Mouse (Mus musculus) activated CD4-positive, CD25-positive, alpha-beta regulatory T cell, adult 4 months (primary cell): ENCODE results near the gene Zfp184. TPM values are rescaled to one million over a fixed set of nuclear protein-coding genes. Genes with fewer than 3 reads are reported as not detected.
A peak's percentile ranks its signal among the peaks of the same experiment; 100 is the strongest.

Source experiments
- ATAC-seq: one replicate; pipeline ENCODE4 v1.8.0; 2017
- polyA plus RNA-seq, 2 experiments: library from polyadenylated mRNA; unstranded; fragments of 100-300 nt; shearing (Covaris generic); gene quantifications; one replicate each; pipeline ENCODE4 v1.2.1; 2017

Zfp184 gene
- polyA plus RNA-seq, 2 experiments from 2014 or later, result not detected

DNA sequence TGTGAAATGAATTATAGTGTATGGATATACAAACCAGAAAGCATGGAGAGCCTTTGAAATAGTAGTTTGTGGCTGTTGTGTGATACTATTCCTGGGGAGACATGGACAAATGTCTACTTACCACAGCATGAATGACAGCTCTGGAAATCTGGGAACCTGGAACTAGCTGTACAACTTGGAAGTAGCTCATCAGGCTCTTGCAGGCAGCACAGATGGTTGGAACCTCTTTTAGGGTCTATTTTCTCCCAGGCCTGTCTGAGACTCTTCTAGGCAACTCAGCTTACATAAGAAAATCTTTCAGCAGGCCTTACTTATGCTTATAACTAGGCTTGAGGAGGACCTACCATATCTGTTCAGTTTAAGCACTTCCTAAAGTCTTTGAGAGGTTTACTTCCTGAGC, 21.5 kb upstream of the Zfp184 start:
- no peak for ATAC-seq

DNA sequence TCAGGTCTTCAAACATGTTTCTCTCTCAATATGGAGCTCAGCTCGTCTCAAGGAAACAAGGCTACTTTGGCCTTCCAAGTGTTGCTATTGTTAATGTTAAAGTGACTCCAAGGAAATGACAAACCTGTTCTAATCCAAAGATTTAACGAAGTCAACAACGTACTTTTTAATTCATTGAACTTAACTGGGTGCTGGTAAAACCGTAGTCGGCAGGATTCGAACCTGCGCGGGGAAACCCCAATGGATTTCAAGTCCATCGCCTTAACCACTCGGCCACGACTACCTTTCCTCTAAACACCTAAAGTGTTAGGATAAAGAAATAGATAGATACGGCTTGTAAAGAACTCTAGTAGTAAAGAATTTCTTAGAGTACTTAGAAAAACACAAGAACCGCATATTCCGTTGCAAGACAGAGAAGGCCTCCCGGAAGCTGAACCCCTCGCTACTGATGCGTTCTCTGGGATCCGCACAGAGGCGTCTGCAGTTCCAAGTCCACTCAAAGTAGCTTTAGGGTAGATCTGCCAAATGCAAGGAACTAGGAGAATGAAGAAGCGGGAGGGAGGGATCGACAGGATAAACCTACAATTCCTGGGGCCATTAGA, 20.1 kb upstream of the Zfp184 start:
- ATAC-seq, result no peak

DNA sequence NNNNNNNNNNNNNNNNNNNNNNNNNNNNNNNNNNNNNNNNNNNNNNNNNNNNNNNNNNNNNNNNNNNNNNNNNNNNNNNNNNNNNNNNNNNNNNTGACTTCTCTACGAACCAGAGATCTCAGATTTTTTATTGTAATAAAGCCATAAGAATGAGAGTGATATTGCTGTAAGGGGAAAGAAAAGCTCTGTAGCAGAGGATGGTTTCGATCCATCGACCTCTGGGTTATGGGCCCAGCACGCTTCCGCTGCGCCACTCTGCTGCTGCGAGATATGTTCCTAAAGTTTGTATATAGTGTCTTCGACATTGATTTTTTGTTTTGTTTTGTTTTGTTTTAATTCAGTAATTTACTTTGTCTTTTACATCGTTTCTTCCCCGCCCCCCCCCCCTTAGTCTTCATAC, 13.9 kb upstream of the Zfp184 start:
- ATAC-seq, result no peak

DNA sequence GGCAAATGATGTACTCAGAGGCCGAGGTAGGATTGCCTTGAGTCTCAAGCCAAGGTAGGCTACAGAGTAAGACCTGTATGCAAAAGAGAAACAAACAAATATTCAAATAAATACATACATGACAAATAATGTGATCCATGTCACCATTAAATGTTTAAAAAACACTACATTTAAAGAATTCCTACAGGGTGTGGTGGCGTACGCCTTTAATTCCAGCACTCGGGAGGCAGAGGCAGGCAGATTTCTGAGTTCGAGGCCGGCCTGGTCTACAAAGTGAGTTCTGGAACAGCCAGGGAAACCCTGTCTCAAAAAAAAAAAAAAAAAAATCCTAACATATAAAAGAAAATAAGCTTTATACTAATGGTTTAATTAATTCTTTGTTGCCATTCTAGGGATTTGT, 13.2 kb upstream of the Zfp184 start:
- ATAC-seq, result no peak

GRCm38 (mm10) chr13:21933626-21934548, 11.0 kb upstream of the Zfp184 start:
- ATAC-seq, result no peak

DNA sequence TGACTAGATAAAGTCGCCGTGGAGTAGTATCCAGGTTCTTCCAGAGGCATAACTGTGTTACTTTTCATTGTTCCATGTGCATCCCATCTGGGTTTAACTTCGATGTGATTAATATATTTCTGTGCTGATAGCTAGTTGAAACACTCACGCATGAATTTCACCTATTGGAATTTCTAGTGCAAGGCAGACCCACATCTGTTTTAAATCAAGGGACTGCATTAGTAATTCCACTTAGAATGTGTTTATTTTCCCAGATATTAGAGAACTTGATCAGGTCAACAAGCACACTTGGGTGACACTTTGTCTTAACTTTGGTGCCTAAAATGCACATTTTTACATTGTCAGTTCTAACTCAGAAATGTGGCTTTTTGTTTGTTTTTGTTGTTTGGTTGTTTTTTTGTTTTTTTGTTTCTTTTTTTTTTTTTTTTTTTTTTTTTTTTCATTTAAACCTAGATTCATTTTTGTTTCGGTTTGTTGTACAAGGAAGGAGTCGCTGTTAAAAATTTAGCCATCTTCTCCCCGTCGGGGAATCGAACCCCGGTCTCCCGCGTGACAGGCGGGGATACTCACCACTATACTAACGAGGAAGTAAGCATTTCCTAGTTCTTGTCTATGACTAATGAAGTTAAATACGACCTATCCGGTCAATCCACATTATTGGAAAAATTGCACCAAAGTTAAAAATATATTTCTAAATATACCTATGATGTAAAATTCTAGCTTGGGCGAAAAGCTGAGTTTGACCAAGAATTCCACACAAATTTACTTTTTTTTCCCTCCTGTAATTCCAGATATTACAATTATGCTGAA, 9.7 kb upstream of the Zfp184 start:
- ATAC-seq, result no peak

DNA sequence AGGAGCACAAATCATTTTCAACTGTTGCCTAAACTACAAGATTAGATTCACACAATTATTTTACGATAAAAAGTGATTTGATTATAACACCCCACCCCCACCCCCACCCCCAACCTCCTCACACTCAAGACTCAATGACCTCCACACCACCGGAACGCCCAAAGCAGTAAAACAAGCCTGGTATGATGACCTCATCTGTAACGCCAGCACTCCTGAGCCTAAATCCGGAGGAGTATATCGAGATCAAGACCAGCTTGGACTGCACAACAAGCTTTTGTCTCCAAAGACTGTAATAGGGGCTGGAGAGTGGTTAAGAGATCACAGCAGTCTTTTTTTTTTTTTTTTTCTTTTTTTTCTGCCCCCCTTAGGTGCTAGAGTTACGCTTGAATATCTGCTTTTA, 9.1 kb upstream of the Zfp184 start:
- no peak for ATAC-seq

DNA sequence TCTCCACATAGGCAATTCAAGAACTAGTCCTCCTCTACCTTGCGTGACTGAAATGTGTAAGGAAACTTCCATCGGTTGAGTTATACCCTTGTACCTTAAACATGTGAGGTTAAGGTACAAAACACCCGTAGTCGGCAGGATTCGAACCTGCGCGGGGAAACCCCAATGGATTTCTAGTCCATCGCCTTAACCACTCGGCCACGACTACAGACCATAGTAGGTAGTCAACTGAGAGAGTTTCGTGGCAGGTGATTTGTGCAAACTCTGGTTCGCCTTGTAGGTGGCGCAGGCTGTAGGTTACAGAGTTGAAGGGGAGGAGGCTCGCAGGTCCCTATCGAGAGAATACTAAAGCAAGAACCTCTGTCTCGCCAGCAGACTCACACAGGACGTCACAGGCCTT, 7.9 kb upstream of the Zfp184 start:
- ATAC-seq, result no peak

DNA sequence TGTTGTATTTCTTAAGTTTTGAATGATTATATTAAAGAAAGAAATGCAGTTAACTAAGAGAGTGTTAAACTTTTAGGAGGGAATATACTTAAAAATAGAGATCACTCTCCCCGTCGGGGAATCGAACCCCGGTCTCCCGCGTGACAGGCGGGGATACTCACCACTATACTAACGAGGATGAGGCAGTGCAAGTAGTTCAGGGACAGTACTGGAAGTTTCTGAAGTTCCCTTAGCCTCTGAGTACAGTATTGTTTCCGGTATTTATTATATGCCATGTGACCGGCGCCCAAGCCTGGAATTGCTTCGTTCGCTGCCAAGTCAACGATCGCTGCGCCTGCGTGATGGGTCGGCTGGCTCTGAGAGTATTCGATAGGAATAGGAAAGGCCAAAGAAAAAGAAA, 4.7 kb upstream of the Zfp184 start:
- peak; percentile 72 for ATAC-seq

GRCm38 (mm10) chr13:21940811-21941321, 4.0 kb upstream of the Zfp184 start:
- ATAC-seq, result peak; percentile 41

DNA sequence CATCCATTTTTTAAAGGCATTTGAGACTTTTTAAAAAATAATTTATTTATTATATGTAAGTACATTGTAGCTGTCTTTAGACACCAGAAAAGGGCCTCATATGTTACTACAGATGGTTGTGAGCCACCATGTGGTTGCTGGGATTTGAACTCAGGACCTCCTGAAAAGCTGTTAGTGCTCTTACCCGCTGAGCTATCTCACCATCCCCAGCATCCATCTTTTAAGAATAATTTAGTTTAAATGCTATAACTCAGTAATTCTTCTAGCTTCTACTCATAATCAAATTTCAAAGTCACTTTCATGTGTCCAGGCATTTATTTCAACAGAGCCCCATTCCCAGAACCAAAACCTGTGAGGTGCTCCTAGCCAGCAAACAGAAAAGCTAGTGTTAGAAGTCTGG, 1.2 kb upstream of the Zfp184 start:
- no peak for ATAC-seq

DNA sequence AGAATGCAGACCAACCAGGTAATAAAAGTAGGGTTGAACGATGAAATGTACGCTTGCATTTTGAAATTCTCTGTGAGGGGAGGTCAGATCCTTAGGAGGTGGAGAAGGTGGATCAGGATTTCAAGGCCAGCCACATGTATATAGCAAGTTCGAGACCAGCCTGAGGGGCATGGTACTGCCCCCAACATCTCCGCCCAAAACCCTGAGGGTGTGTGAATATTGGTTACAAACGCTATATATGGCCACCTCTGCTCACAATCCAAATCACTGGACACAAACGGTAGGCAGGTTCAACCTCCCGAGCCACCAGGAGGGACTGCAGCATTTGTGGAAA, 335 bp upstream of the Zfp184 start:
- no peak for ATAC-seq

GRCm38 (mm10) chr13:21969269-21969668, 24.4 kb downstream of the Zfp184 start:
- ATAC-seq, result no peak

GRCm38 (mm10) chr13:21969816-21970215, 24.9 kb downstream of the Zfp184 start:
- ATAC-seq, result no peak

DNA sequence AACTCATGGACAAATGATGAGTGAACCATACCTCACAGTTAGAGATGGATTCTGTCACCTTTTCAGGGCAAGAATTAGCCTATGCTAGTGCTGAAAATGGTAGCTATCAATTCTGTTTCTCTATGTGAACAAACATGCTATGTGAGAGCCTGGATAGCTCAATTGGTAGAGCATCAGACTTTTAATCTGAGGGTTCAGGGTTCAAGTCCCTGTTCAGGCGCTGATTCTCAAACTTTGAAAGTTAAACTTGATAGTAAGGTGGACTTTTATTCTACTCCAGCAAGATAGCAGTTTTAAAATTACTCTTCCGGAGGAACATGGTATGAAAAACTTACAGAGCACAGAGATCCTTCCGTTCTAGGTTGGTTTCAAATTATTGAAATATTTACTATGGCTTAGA, 26.7 kb downstream of the Zfp184 start:
- ATAC-seq, result no peak

DNA sequence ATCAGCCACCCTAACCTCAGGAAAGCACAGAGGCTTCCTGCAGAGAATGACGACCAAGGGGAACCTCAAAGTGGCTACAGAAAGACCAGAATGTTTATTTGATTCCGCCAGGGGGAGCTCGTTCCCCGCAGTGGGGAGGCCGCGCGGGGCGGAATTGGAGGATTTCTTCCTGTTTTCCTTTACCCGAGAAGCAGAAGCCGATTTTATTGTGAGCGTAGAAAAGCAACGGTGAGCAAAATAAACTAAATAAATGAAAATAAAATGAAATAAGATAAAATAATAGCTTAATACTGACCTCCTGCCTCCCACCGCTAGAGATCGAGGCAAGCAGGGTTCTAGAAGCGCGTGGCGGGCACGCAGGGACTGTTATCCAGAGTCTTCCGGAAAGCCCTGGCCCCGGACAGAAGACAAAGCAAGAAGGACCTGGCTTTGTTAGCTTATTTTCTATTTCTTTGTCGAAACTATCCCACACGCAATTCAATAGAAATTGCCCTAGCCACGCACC, 29.4 kb downstream of the Zfp184 start:
- ATAC-seq, result peak; percentile 57

DNA sequence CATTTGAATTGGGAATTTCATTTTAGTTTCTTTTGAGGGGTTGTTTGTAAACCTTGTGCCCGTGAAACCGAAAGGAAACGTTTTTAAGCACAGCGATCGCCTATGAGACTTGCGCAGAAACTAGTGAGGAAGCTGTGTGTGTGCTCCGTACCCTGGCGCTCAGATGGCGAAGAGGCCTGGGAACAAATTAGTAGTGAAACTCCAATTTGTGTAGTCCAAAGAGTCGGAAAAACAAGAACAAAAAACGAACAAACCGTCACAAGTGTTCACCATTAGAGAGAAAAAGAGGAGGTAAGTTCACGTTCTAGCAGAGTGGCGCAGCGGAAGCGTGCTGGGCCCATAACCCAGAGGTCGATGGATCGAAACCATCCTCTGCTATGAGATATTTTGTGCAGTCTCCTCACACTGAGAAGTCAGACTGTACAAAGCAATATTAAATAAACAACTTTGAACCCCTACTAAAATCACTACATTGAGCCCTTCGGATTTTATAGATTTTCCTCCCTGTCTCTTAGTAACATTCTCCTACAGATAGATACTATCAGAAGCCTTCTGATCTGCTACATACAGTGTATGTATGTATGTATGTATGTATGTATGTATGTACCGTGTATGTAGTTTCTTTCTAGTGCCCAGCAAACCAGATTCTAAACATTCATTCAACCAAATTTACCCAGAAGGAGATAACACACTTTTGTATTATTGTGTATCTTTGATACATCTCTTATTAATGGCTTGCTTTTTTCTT, 30.0 kb downstream of the Zfp184 start:
- peak; percentile 87 for ATAC-seq

- ATAC-seq, result no peak
These were observed 36.3 kb downstream of the Zfp184 start, which contains the start of gene Pom121l2 for GRCm38 (mm10) chr13:21980981-21981802. Gene Pom121l2, plus strand, starts transcription at chr13:21981194.

DNA sequence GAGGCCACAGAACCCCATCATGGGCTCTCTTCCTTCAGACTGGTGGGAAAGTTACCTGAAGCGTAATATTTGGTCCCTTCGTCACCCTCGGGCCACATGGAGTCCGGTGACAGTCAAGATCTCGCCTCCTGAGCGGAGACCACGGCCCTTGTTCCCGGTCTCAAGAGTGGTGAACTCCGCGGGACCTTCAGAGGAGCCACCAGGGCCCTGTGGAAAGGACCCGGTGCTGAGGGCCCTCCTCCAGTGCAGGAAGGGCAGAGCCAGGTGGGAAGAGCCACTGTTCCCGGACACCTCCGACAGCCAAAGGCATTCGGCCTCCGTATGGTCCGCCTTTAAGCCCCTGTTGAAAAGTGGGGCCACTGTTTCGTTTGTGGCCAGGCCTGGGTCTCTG, 36.9 kb downstream of the Zfp184 start:
- ATAC-seq, result no peak

- no peak for ATAC-seq
These were observed 39.6 kb downstream of the Zfp184 start for GRCm38 (mm10) chr13:21984486-21984885.

DNA sequence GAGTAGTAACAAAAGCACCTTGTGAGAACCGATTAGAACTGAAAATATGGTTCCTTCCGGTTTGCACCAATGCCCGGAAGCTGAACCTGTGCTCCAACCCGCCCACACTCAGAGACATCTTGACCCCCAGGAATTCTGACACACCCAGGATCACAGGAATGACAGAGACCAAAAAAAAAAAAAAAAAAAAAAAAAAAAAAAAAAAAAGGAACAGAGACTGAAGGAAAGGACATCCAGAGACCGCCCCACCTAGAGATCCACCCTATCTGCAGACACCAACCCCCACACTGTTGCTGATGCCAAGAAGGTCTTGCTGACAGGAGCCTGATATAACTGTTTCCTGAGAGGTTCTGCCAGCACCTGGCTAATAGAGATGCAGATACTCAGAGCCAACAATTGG, 47.7 kb downstream of the Zfp184 start:
- ATAC-seq, result no peak
